Mouse (Mus musculus) layer of hippocampus, adult 18-20 months (tissue): ENCODE measurements at regions not wholly inside any gene's neighbourhood (a gene's known extent, or its start where the extent isn't known, plus 50 kb on each side); places are given as distances from the start of the nearest gene placed in this dataset.
A peak's percentile ranks its signal among the peaks of the same experiment; 100 is the strongest.

ENCODE experiments used
- DNase-seq, 2 experiments: peaks; one replicate each; pipeline ENCODE4 v3.0.0; 2022; ENCODE audit warnings: low spot score in 2 of 2

- DNase-seq = no peak
These were observed 1055.0 kb downstream of the Fam19a2 start for GRCm38 (mm10) chr10:124318761-124319160.

- no peak for DNase-seq
These were observed 1056.7 kb downstream of the Fam19a2 start for GRCm38 (mm10) chr10:124320191-124321110.

DNA sequence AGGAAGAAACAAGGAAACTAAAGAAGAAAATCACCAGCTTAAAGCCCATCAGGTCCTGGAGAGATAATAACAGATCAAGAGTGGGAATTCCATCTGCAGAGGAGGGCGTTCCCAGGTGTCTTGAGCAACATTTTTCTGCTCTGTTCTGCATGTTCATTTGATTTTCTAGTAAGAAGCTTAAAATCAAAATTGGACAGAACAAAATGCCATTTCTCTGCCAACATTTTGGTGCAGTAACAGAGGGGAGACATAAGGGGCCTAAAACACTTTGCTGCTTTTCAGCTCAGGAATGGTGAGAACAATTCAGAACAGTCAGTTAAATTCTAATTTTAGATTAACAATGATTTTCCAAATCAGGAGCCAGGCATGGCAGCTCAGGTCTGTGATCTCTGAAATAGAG is 1056.8 kb downstream of the Slc16a7 start:
- peak; percentile 44 to 79 for DNase-seq

GRCm38 (mm10) chr10:124338923-124339322 is 1050.3 kb downstream of the Slc16a7 start:
- no peak for DNase-seq

DNA sequence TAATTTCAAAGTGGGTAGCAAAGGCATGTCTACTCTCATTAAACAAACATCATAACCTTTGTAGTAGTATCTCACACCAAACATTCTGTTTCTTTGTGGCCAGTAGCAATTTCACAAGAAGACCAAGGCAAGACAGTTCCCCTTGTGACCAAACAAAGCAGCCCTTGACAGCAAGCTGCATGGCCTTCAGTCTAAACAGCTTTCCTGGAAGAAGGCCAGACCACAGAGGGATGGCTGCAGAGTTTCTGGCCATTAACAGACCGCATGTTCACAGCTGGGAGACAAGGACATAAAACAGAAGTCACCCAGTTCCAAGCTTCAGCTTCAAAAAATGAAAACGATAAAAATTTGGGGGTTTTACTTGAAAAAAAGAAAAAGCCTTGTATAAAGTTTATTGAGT is 1040.0 kb downstream of the Slc16a7 start:
- peak in 1 of 2 experiments; percentile 12 for DNase-seq

DNA sequence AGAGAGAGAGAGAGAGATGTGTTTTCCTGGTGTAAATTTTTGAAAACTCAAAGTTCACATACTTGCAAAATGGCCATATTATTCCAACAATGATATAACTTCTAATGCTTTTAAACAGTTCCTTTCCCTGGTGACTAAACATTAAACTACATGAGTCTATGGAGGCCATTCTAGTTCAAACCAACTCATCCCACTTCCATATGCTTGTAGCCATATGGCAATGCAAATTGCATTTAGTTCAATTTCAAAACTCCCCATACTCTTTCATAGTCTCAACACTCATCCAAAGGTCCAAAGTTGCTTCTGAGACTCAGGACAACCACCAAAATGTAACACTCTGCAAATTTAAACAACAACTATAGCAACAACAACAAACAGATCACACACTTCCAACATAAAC is 1026.5 kb downstream of the Slc16a7 start:
- DNase-seq = peak in 1 of 2 experiments; percentile 2

DNA sequence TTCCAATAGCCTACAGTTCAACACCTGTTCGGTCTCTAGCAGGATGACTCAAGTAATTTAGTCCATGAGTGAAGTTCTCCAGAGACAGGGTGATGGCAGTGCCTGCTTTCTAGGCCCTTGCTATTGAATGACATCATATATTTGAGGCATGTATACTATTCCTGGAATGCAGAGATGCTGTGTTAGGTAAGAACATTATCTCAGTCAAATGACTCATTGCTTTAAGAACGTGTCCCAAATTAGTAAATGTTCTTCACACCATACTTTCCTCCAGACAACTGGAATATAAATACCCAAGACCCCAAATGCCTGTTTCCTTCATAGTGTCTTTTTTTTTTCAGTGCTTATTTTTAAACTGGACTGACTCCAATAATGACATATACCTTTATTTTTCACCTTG is 1018.3 kb downstream of the Slc16a7 start:
- no peak for DNase-seq

DNA sequence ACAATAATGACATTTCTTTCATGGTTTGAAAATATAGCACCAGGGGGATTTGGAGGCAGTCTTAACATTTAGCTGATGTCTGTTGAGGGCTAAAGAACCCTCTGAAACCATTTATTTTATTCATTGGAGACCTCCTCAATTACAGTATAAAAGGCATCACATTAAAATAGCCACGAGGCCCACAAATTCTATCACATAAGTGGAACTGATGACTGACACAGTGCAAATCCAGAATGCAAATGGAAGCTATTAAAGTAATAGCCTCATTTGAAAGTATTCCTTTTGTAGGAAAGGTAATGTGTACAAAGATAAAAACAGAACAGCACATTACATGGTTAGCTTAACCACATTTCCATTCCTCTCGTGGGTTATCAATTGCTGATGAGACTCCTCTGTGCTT is 986.6 kb downstream of the Slc16a7 start:
- no peak for DNase-seq

GRCm38 (mm10) chr10:124409633-124410032 is 979.6 kb downstream of the Slc16a7 start:
- no peak for DNase-seq

- no peak for DNase-seq
These were observed 972.7 kb downstream of the Slc16a7 start for GRCm38 (mm10) chr10:124416531-124416930.

- no peak for DNase-seq
These were observed 965.8 kb downstream of the Slc16a7 start for GRCm38 (mm10) chr10:124423418-124423817.
